In the genomic region with DNA sequence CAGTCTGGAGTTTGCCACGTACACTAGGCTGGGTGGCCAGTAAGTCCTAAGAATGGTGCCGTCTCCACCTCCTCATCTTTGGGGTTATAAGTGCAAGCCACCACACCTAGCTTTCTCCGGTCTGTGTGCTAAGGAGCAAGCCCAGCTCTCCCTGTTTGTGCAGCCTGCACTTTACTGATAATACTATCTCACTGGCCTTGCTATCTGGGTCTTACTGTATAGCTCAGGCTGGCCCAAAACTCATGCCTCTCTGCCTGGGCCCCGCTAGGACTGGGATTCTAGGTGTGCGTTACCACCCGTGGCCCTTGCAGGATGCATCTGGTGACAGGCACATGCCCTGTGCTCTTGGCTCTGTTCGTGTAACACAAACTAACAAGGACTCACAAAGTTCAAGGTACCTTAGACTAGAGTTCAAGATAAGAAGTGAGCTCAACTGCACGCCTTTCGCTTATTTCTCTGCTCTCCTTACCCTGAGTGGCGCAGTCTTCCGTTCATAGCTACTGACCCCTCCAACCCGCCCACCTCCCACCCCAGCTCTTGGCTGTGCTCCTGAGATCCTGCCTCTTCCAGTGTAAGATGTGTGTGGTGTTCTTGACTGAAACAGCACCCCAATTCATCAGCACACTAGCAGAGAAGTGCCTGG, we compare ENCODE assay signal across 18 mouse cellular contexts.
DNase-seq lines count a peak whose midpoint lies in the region; ATAC-seq lines count a peak whose summit lies in the region.
"Had no signal": no experiment of that assay in that cellular context is flagged by ENCODE, and none has a peak within 500 bp of the region (broad histone marks: within the 10 kb centered on the region; RNA-seq: fewer than 3 reads in every experiment).

No protein-coding gene starts in this region.

- WGBS in intestine, embryonic 14.5 days = 62% methylated on average over 12 of the region's 12 CpGs
- 66% methylated on average over 12 of the region's 12 CpGs for WGBS in intestine, embryonic 16.5 days
- WGBS in midbrain, embryonic 11.5 days = 88% methylated on average over 12 of the region's 12 CpGs
- 92% methylated on average over 12 of the region's 12 CpGs for WGBS in midbrain, embryonic 13.5 days
- 55% methylated on average over 12 of the region's 12 CpGs for WGBS in liver, embryonic 13.5 days (ENCODE audit: insufficient replicate concordance)

- H3K9me3 ChIP-seq in intestine, embryonic 14.5 days (ENCODE audit: control insufficient read depth, low read length) = no peaks in the 10 kb centered on the region
- H3K9me3 ChIP-seq in intestine, embryonic 16.5 days (ENCODE audit: control insufficient read depth, low read length) = no peaks in the 10 kb centered on the region
- H3K9me3 ChIP-seq in midbrain, embryonic 11.5 days (ENCODE audit: control insufficient read depth, low read length) = no peaks in the 10 kb centered on the region
- no peaks in the 10 kb centered on the region for H3K9me3 ChIP-seq in midbrain, embryonic 13.5 days
- H3K9me3 ChIP-seq in liver, embryonic 13.5 days (replicated peaks) = no peaks in the 10 kb centered on the region
- H3K9me3 ChIP-seq: forebrain, embryonic 12.5 days; stomach, embryonic 15.5 days had no signal

- DNase-seq in intestine, embryonic 14.5 days (ENCODE audit: low spot score) = no peak
- DNase-seq in midbrain, embryonic 11.5 days (ENCODE audit: low spot score, missing footprints) = peak; percentile 79
- peak; percentile 42 for DNase-seq in liver, embryonic 13.5 days
- DNase-seq in thymus, postnatal 36 days = no peak
- DNase-seq in layer of hippocampus, postnatal 14 days (ENCODE audit: low spot score in 2 of 2) = no peak
- DNase-seq: cerebellum, adult 8-10 months; gastrocnemius, postnatal 25 days; kidney, postnatal 25 days; layer of hippocampus, adult 9-11 months; midbrain, embryonic 14.5 days; spleen, adult 18-20 months had no signal

- H3K27me3 ChIP-seq in intestine, embryonic 14.5 days (replicated peaks; ENCODE audit: control insufficient read depth, insufficient read depth, low read length) = no peaks in the 10 kb centered on the region
- H3K27me3 ChIP-seq in intestine, embryonic 16.5 days (replicated peaks; ENCODE audit: control insufficient read depth, insufficient read depth, low read length) = no peaks in the 10 kb centered on the region
- no peaks in the 10 kb centered on the region for H3K27me3 ChIP-seq in midbrain, embryonic 11.5 days (ENCODE audit: control insufficient read depth, insufficient read depth, low read length)
- H3K27me3 ChIP-seq in midbrain, embryonic 13.5 days = no peaks in the 10 kb centered on the region
- H3K27me3 ChIP-seq in liver, embryonic 13.5 days = no peaks in the 10 kb centered on the region
- H3K27me3 ChIP-seq: stomach, embryonic 15.5 days had no signal

- H3K4me1 ChIP-seq in intestine, embryonic 14.5 days (replicated peaks; ENCODE audit: control insufficient read depth, insufficient read depth, low read length) = peaks cover 5% of the 10 kb centered on the region; the same call in 1 of the 2 replicates
- H3K4me1 ChIP-seq in intestine, embryonic 16.5 days (ENCODE audit: control insufficient read depth, insufficient read depth, low read length) = 0 out of 2 replicates have a peak, but pooled peaks cover 5% of the 10 kb centered on the region
- no peaks in the 10 kb centered on the region for H3K4me1 ChIP-seq in midbrain, embryonic 11.5 days (ENCODE audit: control insufficient read depth, insufficient read depth, low read length)
- no peaks in the 10 kb centered on the region for H3K4me1 ChIP-seq in midbrain, embryonic 13.5 days (replicated peaks)
- peaks cover 18% of the 10 kb centered on the region for H3K4me1 ChIP-seq in liver, embryonic 13.5 days (replicated peaks)
- H3K4me1 ChIP-seq: forebrain, embryonic 12.5 days; stomach, embryonic 15.5 days had no signal

- no peak overlapping the region for H3K9ac ChIP-seq in intestine, embryonic 14.5 days (ENCODE audit: low read length)
- no peak overlapping the region for H3K9ac ChIP-seq in intestine, embryonic 16.5 days (ENCODE audit: low read depth, low read length)
- H3K9ac ChIP-seq in midbrain, embryonic 11.5 days (ENCODE audit: low read length) = no peak overlapping the region
- H3K9ac ChIP-seq in midbrain, embryonic 13.5 days (replicated peaks) = no peak overlapping the region
- H3K9ac ChIP-seq in liver, embryonic 13.5 days = no peak overlapping the region
- H3K9ac ChIP-seq: forebrain, embryonic 12.5 days; stomach, embryonic 15.5 days had no signal

- no peaks in the 10 kb centered on the region for H3K36me3 ChIP-seq in intestine, embryonic 14.5 days (ENCODE audit: control insufficient read depth, insufficient read depth, low read length)
- no peaks in the 10 kb centered on the region for H3K36me3 ChIP-seq in intestine, embryonic 16.5 days (ENCODE audit: control insufficient read depth, insufficient read depth, low read length)
- no peaks in the 10 kb centered on the region for H3K36me3 ChIP-seq in midbrain, embryonic 11.5 days (ENCODE audit: control insufficient read depth, insufficient read depth, low read length)
- no peaks in the 10 kb centered on the region for H3K36me3 ChIP-seq in midbrain, embryonic 13.5 days
- no peaks in the 10 kb centered on the region for H3K36me3 ChIP-seq in liver, embryonic 13.5 days
- H3K36me3 ChIP-seq: forebrain, embryonic 12.5 days; stomach, embryonic 15.5 days had no signal

- H3K4me3 ChIP-seq in intestine, embryonic 14.5 days (ENCODE audit: low read depth, low read length) = no peak overlapping the region
- no peak overlapping the region for H3K4me3 ChIP-seq in intestine, embryonic 16.5 days (ENCODE audit: low read length)
- no peak overlapping the region for H3K4me3 ChIP-seq in midbrain, embryonic 11.5 days (ENCODE audit: low read depth, low read length)
- no peak overlapping the region for H3K4me3 ChIP-seq in midbrain, embryonic 13.5 days (replicated peaks)
- no peak overlapping the region for H3K4me3 ChIP-seq in liver, embryonic 13.5 days (replicated peaks)
- H3K4me3 ChIP-seq: forebrain, embryonic 12.5 days; stomach, embryonic 15.5 days had no signal

- H3K27ac ChIP-seq in intestine, embryonic 14.5 days (ENCODE audit: low read depth) = peak overlapping the region; percentile 9; the same call in 1 of the 2 replicates
- H3K27ac ChIP-seq in intestine, embryonic 16.5 days (ENCODE audit: low read length) = no peak overlapping the region
- no peak overlapping the region for H3K27ac ChIP-seq in midbrain, embryonic 11.5 days (ENCODE audit: low read depth, low read length)
- H3K27ac ChIP-seq in midbrain, embryonic 13.5 days = no peak overlapping the region
- H3K27ac ChIP-seq in liver, embryonic 13.5 days = peak overlapping the region; percentile 54
- H3K27ac ChIP-seq: forebrain, embryonic 12.5 days; stomach, embryonic 15.5 days had no signal

- ATAC-seq in intestine, embryonic 14.5 days (replicated peaks; ENCODE audit: low FRiP score, low TSS enrichment, low read depth) = no peak
- no peak for ATAC-seq in intestine, embryonic 16.5 days
- ATAC-seq in midbrain, embryonic 11.5 days (ENCODE audit: low FRiP score) = no peak
- ATAC-seq in midbrain, embryonic 13.5 days = no peak
- peak; percentile 99 for ATAC-seq in liver, embryonic 13.5 days (ENCODE audit: low read depth)
- ATAC-seq: activated CD4-positive, CD25-positive, alpha-beta regulatory T cell, adult 4 months; inflammation-experienced regulatory T-cells, adult 6 months; Patski had no signal

- no peak overlapping the region for H3K4me2 ChIP-seq in intestine, embryonic 14.5 days (ENCODE audit: low read length)
- no peak overlapping the region for H3K4me2 ChIP-seq in intestine, embryonic 16.5 days (ENCODE audit: low read depth, low read length)
- no peak overlapping the region for H3K4me2 ChIP-seq in midbrain, embryonic 11.5 days
- no peak overlapping the region for H3K4me2 ChIP-seq in midbrain, embryonic 13.5 days (replicated peaks)
- H3K4me2 ChIP-seq in liver, embryonic 13.5 days = peak overlapping the region; percentile 1; the same call in 1 of the 2 replicates
- H3K4me2 ChIP-seq: forebrain, embryonic 12.5 days; stomach, embryonic 15.5 days had no signal

Comparison
In these comparisons a context has a peak if more than half of its experiments do, and no peak if none do; other contexts are left out.
1. H3K27ac ChIP-seq: peak in intestine, embryonic 14.5 days (single experiment) and liver, embryonic 13.5 days (single experiment); none in intestine, embryonic 16.5 days (single experiment), midbrain, embryonic 11.5 days (single experiment) and midbrain, embryonic 13.5 days (single experiment).
2. DNase-seq: peak in midbrain, embryonic 11.5 days (single experiment) and liver, embryonic 13.5 days (single experiment); none in intestine, embryonic 14.5 days (single experiment), thymus, postnatal 36 days (0 of 2) and layer of hippocampus, postnatal 14 days (0 of 2).